Mouse (Mus musculus) midbrain, embryonic 14.5 days (tissue): Measurements from ENCODE around the gene Rbm34. TPM values are rescaled to one million over a fixed set of nuclear protein-coding genes. Genes with fewer than 3 reads are reported as not detected.

Source experiments
- ATAC-seq: fragments of 200-750 bp; cut with Nextera tagmentation; 2 replicates; pipeline ENCODE4 v1.8.0; 2017; ENCODE audit warnings: moderate number of reproducible peaks, moderate library complexity; ENCODE audit not compliant: low FRiP score, low TSS enrichment
- DNase-seq: peaks from one replicate; pipeline ENCODE4 v3.0.0-alpha.2; 2015
- H3K27ac ChIP-seq: fragments of 300-500 bp; sonication (generic); replicated peaks from 2 replicates; pipeline ENCODE4 v1.5.1; 2014; ENCODE audit warnings: mild to moderate bottlenecking, low read depth, low read length, moderate library complexity
- H3K27me3 ChIP-seq: fragments of 300-500 bp; sonication (generic); 2 replicates; pipeline ENCODE4 v1.6.1; 2014; ENCODE audit warnings: low read length, control low read depth, mixed read lengths; ENCODE audit not compliant: control insufficient read depth, insufficient read depth
- H3K36me3 ChIP-seq: fragments of 300-500 bp; sonication (generic); 2 replicates; pipeline ENCODE4 v1.6.1; 2014; ENCODE audit warnings: low read length, control low read depth; ENCODE audit not compliant: control insufficient read depth, insufficient read depth
- H3K4me1 ChIP-seq: fragments of 300-500 bp; sonication (generic); 2 replicates; pipeline ENCODE4 v1.6.1; 2014; ENCODE audit warnings: mild to moderate bottlenecking, antibody characterized with exemption, low read length, control low read depth; ENCODE audit not compliant: control insufficient read depth, insufficient read depth
- H3K4me2 ChIP-seq: fragments of 300-500 bp; sonication (generic); 2 replicates; pipeline ENCODE4 v1.6.1; 2014; ENCODE audit warnings: mild to moderate bottlenecking, low read length, moderate library complexity
- H3K4me3 ChIP-seq: fragments of 300-500 bp; sonication (generic); replicated peaks from 2 replicates; pipeline ENCODE4 v1.5.1; 2014; ENCODE audit warnings: low read depth, low read length
- H3K9ac ChIP-seq: fragments of 300-500 bp; sonication (generic); replicated peaks from 2 replicates; pipeline ENCODE4 v1.6.1; 2014; ENCODE audit warnings: mild to moderate bottlenecking, low read length, moderate library complexity
- H3K9me3 ChIP-seq: fragments of 300-500 bp; sonication (generic); 2 replicates; pipeline ENCODE4 v1.6.1; 2016; ENCODE audit warnings: low read length, control low read depth, mixed read lengths; ENCODE audit not compliant: control insufficient read depth
- WGBS: fragments of 180-500 bp; shearing (Covaris S2); extraction: QIAGEN DNeasy Blood & Tissue Kit; methylation state at CpG from one replicate; pipeline ENCODE4 v1.1.7; 2014; 5-methylcytosine and 5-hydroxymethylcytosine counted together
- polyA plus RNA-seq: library from polyadenylated mRNA; unstranded; fragments of >200 nt; fragmentation: Nextera tagmentation; extraction: Ambion mirVana; gene quantifications from 2 replicates; pipeline ENCODE4 v1.2.1, GENCODE M21; 2014

Rbm34 gene
- polyA plus RNA-seq, 1 experiment from 2014 or later, result 28.1 TPM

GRCm38 (mm10) chr8:126969546-126969945, 1.3 kb downstream of the Rbm34 start:
- no peak for ATAC-seq
- no peak overlapping the region for H3K4me3 ChIP-seq

GRCm38 (mm10) chr8:126968107-126968506, 2.8 kb downstream of the Rbm34 start:
- ATAC-seq (no peak), DNase-seq (no peak)
- WGBS, result 94% methylated on average over 6 of the region's 6 CpGs
- H3K4me3 ChIP-seq, result no peak overlapping the region
- peaks cover 4% of the 10 kb centered on the region for H3K4me1 ChIP-seq
- H3K27me3 ChIP-seq, result no peaks in the 10 kb centered on the region
- H3K27ac ChIP-seq, result no peak overlapping the region
- H3K9ac ChIP-seq, result no peak overlapping the region
- peaks cover 47% of the 10 kb centered on the region for H3K36me3 ChIP-seq
- no peak overlapping the region for H3K4me2 ChIP-seq
- no peaks in the 10 kb centered on the region for H3K9me3 ChIP-seq

More at GRCm38 (mm10) chr8:126969546-126969945, 1.3 kb downstream of the Rbm34 start:
- Histone ChIP-seq H3K4me1 (peaks cover 4% of the 10 kb centered on the region), H3K36me3 (peaks cover 41% of the 10 kb centered on the region), H3K4me2 (no peak overlapping the region), H3K9me3 (no peaks in the 10 kb centered on the region), H3K27me3 (no peaks in the 10 kb centered on the region), H3K9ac (no peak overlapping the region), H3K27ac (no peak overlapping the region)
- WGBS, result 89% methylated on average over 1 of the region's 1 CpGs
- DNase-seq, result no peak

GRCm38 (mm10) chr8:126965246-126965645, 5.6 kb downstream of the Rbm34 start:
- ATAC-seq (no peak), DNase-seq (no peak)
- Histone ChIP-seq H3K4me3 (no peak overlapping the region), H3K27ac (no peak overlapping the region), H3K4me1 (peaks cover 4% of the 10 kb centered on the region), H3K9ac (no peak overlapping the region), H3K27me3 (no peaks in the 10 kb centered on the region), H3K9me3 (no peaks in the 10 kb centered on the region), H3K36me3 (peaks cover 76% of the 10 kb centered on the region), H3K4me2 (no peak overlapping the region)
- WGBS, result 90% methylated on average over 6 of the region's 6 CpGs

DNA sequence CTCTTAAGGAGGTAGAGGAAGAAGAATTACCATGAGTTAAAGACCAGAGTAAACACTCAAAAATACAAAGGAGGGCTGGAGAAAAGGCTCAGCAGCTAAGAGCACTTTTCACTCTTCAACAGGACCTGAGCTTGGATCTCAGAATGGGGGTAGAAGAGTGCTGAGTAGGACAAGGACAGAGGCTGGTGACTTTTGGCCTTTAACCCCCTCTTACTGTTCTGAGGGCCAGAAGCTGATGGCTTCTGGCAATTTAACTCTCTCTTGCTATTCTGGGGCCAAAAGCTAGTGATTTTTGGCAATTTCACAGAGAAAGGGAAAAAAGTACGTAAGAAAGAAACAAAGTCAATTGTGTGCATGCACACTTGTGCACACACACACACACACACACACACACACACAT, 8.0 kb downstream of the Rbm34 start:
- no peak overlapping the region for H3K9ac ChIP-seq
- no peak overlapping the region for H3K4me2 ChIP-seq
- DNase-seq (no peak), ATAC-seq (no peak)
- H3K27me3 ChIP-seq, result no peaks in the 10 kb centered on the region
- H3K36me3 ChIP-seq, result peaks cover 83% of the 10 kb centered on the region
- H3K27ac ChIP-seq, result no peak overlapping the region
- no peaks in the 10 kb centered on the region for H3K4me1 ChIP-seq
- H3K9me3 ChIP-seq, result no peaks in the 10 kb centered on the region
- WGBS, result 100% methylated on average over 1 of the region's 1 CpGs
- H3K4me3 ChIP-seq, result no peak overlapping the region

- H3K4me2 ChIP-seq, result no peak overlapping the region
- H3K9ac ChIP-seq, result no peak overlapping the region
- WGBS, result 93% methylated on average over 3 of the region's 3 CpGs
- no peak overlapping the region for H3K27ac ChIP-seq
- H3K9me3 ChIP-seq, result no peaks in the 10 kb centered on the region
- no peak for DNase-seq
- no peak overlapping the region for H3K4me3 ChIP-seq
- H3K36me3 ChIP-seq, result peaks cover 85% of the 10 kb centered on the region
- no peak for ATAC-seq
- no peaks in the 10 kb centered on the region for H3K27me3 ChIP-seq
- no peaks in the 10 kb centered on the region for H3K4me1 ChIP-seq
These were observed 9.4 kb downstream of the Rbm34 start for GRCm38 (mm10) chr8:126961516-126961915.

- Histone ChIP-seq H3K9ac (no peak overlapping the region), H3K36me3 (peaks cover 70% of the 10 kb centered on the region), H3K27me3 (no peaks in the 10 kb centered on the region), H3K27ac (no peak overlapping the region), H3K9me3 (no peaks in the 10 kb centered on the region), H3K4me1 (no peaks in the 10 kb centered on the region), H3K4me3 (no peak overlapping the region), H3K4me2 (no peak overlapping the region)
- DNase-seq (no peak), ATAC-seq (no peak)
- 84% methylated on average over 11 of the region's 11 CpGs for WGBS
These were observed 18.8 kb downstream of the Rbm34 start for GRCm38 (mm10) chr8:126951900-126952636.

DNA sequence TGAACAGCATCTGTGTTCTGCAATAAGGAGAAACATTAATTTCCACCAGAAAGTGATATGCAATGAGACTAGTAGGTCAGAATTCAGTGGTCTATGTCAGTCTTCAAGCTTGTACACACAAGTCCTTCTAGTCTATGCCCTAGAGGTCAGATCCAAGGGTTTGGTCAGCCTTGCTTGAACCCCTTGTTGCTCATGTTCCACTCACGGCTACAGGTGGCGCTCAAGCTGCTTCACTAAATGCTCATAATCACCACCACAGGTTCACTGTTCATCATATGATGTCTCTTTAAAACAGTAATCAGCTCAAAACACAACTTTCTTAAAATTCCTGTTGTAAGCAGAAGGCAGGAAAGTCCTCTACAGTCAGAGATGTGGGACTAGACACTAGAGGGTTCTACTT, 21.3 kb downstream of the Rbm34 start:
- no peak overlapping the region for H3K9ac ChIP-seq
- H3K27ac ChIP-seq, result no peak overlapping the region
- no peaks in the 10 kb centered on the region for H3K9me3 ChIP-seq
- ATAC-seq (no peak), DNase-seq (no peak)
- H3K36me3 ChIP-seq, result peaks cover 50% of the 10 kb centered on the region
- 80% methylated on average over 2 of the region's 2 CpGs for WGBS
- no peaks in the 10 kb centered on the region for H3K27me3 ChIP-seq
- H3K4me2 ChIP-seq, result no peak overlapping the region
- peaks cover 8% of the 10 kb centered on the region for H3K4me1 ChIP-seq
- no peak overlapping the region for H3K4me3 ChIP-seq

DNA sequence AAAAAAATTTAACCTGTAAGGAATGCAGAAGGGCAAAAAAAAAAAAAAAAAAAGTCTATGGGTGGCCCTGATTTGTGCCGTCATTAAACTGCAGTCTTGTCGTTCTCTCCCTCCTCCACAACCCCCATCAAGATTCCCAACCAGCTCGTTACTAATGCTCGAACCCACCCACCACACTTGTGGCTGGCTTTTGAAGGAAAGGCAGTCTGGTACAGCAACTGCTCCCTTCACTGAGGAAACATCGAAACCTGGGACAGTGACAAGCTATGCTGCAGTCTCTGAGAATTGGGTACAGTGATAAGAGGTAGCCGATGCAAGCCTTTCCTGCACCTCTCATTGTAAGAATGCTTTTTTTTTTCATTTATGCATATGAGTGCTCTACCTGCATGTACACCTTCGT, 24.4 kb downstream of the Rbm34 start:
- Histone ChIP-seq H3K27ac (no peak overlapping the region; the same call in 1 of the 2 replicates), H3K9me3 (no peaks in the 10 kb centered on the region), H3K4me1 (peaks cover 16% of the 10 kb centered on the region), H3K27me3 (no peaks in the 10 kb centered on the region), H3K9ac (no peak overlapping the region), H3K36me3 (peaks cover 27% of the 10 kb centered on the region), H3K4me3 (no peak overlapping the region), H3K4me2 (peak overlapping the region; percentile 92)
- 82% methylated on average over 7 of the region's 7 CpGs for WGBS
- DNase-seq (no peak), ATAC-seq (no peak)

DNA sequence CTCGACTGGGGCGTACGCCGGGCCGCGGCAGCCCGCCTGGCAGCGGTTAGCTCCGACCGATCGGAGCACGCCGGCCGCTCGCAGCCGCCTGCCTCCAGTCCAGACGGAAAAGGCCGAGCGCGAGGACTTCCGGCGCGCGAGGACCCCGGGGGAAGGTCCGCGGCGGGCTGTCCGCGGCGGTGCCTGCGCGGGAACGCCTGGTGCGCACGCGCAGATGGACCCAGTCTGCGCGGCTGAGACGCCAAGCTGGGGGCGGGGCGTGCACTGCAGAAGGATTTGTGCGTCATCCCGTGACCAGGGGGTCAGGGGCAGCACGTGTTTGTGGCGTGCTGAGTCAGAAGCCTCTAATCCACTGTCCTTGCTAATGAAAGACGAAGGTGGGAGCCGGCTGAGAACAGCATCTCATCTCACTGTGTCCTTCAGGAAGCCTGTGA, 25.1 kb downstream of the Rbm34 start, which contains the start of gene Tomm20:
TSS of gene Tomm20 (minus strand) at position 115 of the 434 bp plus-strand sequence.
- Histone ChIP-seq H3K27ac (peak within 1 kb of the TSS; percentile 79), H3K9ac (peak within 1 kb of the TSS; percentile 84), H3K4me1 (peaks cover 16% of the 10 kb centered on the region), H3K27me3 (no peaks in the 10 kb centered on the region), H3K36me3 (peaks cover 21% of the 10 kb centered on the region), H3K9me3 (no peaks in the 10 kb centered on the region), H3K4me3 (peak within 1 kb of the TSS; percentile 80), H3K4me2 (peak within 1 kb of the TSS; percentile 92)
- peak; percentile 99 for DNase-seq
- peak; percentile 93 for ATAC-seq
- under 1% methylated on average over 48 of the region's 48 CpGs for WGBS
